Mouse (Mus musculus) brain, embryonic 14.5 days (tissue): ENCODE measurements around the gene Syn1. TPM values are rescaled to one million over a fixed set of nuclear protein-coding genes. Genes with fewer than 3 reads are reported as not detected.

ENCODE experiments used
- DNase-seq: peaks from one replicate; pipeline ENCODE4 v3.0.0-alpha.2; 2011; ENCODE audit warnings: low read depth
- CTCF ChIP-seq: fragments of 200-500 bp; IDR thresholded peaks from 2 replicates; pipeline ENCODE4 v1.5.1; 2012; ENCODE audit warnings: inconsistent platforms, mild to moderate bottlenecking, moderate library complexity, borderline replicate concordance; ENCODE audit not compliant: insufficient read depth, insufficient read length; ENCODE audit errors: extremely low read depth
- POLR2A ChIP-seq: fragments of 200-500 bp; IDR thresholded peaks from 2 replicates; pipeline ENCODE4 v1.6.1; 2012; ENCODE audit warnings: mild to moderate bottlenecking, inconsistent platforms, borderline replicate concordance; ENCODE audit not compliant: poor library complexity, insufficient read depth, insufficient read length, severe bottlenecking; ENCODE audit errors: extremely low read depth
- polyA plus RNA-seq: library from polyadenylated mRNA; depleted of rRNA; stranded (reverse); fragments of >200 nt; gene quantifications from 2 replicates; pipeline ENCODE4 v1.2.3, GENCODE M21; 2012; rRNA removed

Syn1 gene
- polyA plus RNA-seq, 1 experiment: 68.1 TPM

DNA sequence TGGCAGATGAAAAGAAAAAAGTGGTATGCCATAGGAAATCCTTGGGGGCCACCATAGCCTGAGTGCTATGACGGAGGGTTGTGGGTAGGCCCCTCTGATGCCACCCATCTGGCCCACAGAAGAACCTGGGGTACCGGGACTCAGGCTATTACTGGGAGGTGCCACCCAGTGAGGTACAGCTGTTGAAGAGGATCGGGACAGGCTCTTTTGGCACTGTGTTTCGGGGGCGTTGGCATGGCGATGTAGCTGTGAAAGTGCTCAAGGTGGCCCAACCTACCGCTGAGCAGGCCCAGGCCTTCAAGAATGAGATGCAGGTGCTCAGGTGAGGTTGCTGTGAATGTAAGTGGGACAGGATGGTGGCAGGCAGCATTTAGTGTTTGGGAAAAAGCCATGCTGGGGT is 67.0 kb downstream of the Syn1 start:
- TF ChIP-seq CTCF (no peak), POLR2A (no peak)
- DNase-seq: no peak

GRCm38 (mm10) chrX:20848256-20848984 is 72.4 kb downstream of the Syn1 start:
- DNase-seq: peak; percentile 99
- TF ChIP-seq POLR2A (peak; percentile 61; the same call in 1 of the 2 replicates), CTCF (no peak)

DNA sequence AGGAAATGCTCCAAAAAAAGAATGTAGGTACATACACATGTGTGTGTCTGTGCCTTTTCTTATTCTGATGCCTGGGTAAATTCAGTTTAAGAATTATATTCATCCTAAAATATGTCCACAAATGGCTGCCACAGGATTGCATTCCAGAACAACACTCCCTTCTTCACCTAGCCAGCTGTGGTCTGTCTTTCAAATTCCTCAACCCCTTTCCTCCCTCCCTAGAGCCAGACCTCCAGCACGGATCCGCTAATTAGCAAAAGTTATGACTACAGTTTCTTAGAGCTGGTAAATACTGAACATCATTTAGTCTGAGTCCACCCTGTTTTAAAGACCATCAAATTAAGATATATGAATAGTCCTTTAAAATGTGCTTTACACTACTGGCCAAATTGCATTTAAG is 73.0 kb downstream of the Syn1 start:
- no peak for DNase-seq

DNA sequence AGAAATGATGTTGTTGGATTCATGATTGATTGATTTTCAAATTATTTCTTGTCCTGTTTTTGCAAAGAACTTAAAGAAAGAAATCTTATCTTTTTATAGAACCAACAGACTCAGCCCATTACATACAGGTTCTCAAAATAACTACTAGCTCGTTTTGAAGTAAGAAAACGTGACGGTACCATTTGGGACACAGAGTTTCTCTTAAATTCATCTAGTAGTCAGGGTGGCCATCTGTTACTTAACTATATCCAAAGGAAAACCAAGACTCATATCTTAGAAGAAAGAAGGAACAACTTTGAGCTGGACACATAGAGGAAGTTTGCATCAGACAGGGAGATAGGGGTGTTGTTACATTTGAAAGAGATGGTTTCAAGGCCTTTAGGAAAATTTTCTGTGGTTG is 73.6 kb downstream of the Syn1 start:
- no peak for TF ChIP-seq POLR2A
- no peak for TF ChIP-seq CTCF
- no peak for DNase-seq

More for the DNA sequence above, 73.0 kb downstream of the Syn1 start:
- TF ChIP-seq POLR2A: no peak
- TF ChIP-seq CTCF: no peak

GRCm38 (mm10) chrX:20828934-20829333 is 91.9 kb downstream of the Syn1 start:
- DNase-seq: peak; percentile 56
- peak; percentile 19; the same call in 1 of the 2 replicates for TF ChIP-seq CTCF
- no peak for TF ChIP-seq POLR2A

DNA sequence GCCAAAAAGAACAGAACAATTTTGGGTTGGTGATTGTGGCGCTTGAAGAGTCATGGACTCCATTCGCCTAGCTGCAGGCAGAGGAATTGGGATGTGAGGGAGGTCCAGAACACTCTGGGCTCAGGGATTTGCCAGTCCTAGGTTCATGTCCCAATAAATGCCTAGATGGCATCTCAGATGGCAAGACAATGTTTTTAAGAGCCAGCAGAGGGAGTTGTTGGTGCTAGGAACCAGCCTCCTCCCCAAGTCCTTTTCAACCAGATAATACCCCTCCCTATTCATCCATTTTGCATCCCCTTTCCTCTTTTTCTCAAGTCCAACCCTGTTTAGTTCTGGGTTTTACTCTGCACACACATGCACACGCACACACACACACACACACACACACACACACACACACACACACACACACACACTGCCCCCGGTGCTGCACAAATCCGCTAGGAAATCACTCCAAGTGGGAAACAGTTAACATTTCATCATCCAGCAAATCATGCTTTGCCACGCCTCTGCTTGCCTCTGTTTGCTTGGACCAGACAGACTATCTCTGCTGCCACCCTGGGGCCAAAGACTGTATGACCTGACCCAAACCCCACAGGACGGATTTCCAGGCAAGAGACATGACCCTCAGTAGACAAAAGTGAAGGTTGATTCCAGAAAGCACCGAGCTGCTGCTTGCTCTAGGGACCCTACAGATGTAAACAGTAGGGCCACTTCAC is 100.9 kb downstream of the Syn1 start:
- no peak for TF ChIP-seq POLR2A
- peak; percentile 45; the same call in 1 of the 2 replicates for TF ChIP-seq CTCF
- DNase-seq: peak; percentile 59

GRCm38 (mm10) chrX:20819204-20819628 is 101.6 kb downstream of the Syn1 start:
- DNase-seq: peak; percentile 87
- TF ChIP-seq CTCF (peak; percentile 68), POLR2A (no peak)

DNA sequence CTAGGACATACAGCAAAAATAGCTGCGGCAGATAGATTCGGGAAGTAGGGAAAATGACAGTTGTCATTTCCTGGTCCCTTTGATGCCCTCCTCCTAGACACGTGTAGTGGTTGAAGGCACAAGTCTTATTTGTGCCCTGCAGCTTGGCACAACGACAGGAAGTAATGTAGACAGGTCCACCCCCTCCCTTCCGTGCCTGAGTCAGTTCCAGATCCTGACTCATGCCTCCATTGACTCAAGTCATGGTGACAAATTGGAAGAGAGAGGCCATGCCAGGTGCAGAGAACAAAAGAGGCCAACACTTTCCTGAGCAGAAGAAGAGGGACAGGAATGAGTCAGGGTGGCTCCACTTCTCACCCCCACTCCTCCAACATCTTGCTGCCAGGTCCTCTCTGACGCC is 103.8 kb downstream of the Syn1 start:
- DNase-seq: peak; percentile 12
- TF ChIP-seq CTCF (no peak), POLR2A (no peak)

Other genes starting within 250 kb of the Syn1 start
- 251 and 271 TPM in 2 replicates for gene Cdk16, start 233.1 kb downstream of the Syn1 start, polyA plus RNA-seq
- 110 and 114 TPM in 2 replicates for gene Usp11, start 217.1 kb downstream of the Syn1 start, polyA plus RNA-seq
- gene Araf, start 123.2 kb downstream of the Syn1 start, polyA plus RNA-seq: 229 and 263 TPM in 2 replicates
- gene Timp1, start 50.8 kb downstream of the Syn1 start, polyA plus RNA-seq: 3.9 and 5.9 TPM in 2 replicates
- gene Cfp, start 10.6 kb upstream of the Syn1 start, polyA plus RNA-seq: 25.4 and 33.6 TPM in 2 replicates
- 36.4 and 40.7 TPM in 2 replicates for gene Elk1, start 29.6 kb upstream of the Syn1 start, polyA plus RNA-seq
- gene Uxt, start 41.0 kb upstream of the Syn1 start, polyA plus RNA-seq: 17.2 and 26.1 TPM in 2 replicates
- 7.4 and 7.9 TPM in 2 replicates for gene Zfp182, start 141.3 kb upstream of the Syn1 start, polyA plus RNA-seq
- gene Spaca5, start 147.4 kb upstream of the Syn1 start, polyA plus RNA-seq: not detected in 2 replicates
- gene Zfp300, start 168.5 kb upstream of the Syn1 start, polyA plus RNA-seq: 1.6 and 2.3 TPM in 2 replicates
- not detected in 2 replicates for gene Ssxa1, start 194.8 kb upstream of the Syn1 start, polyA plus RNA-seq